Mouse (Mus musculus) megakaryocyte, adult 5-6 weeks (primary cell): ENCODE data around the gene Cel. TPM values are rescaled to one million over a fixed set of nuclear protein-coding genes. Genes with fewer than 3 reads are reported as not detected.

Experiments
- ATAC-seq: 2 replicates; pipeline ENCODE4 v1.8.0; 2016; ENCODE audit warnings: mild to moderate bottlenecking, inconsistent platforms; ENCODE audit not compliant: poor library complexity, severe bottlenecking
- total RNA-seq, 2 experiments: library from RNA; stranded (forward) in 1 of 2; stranded (reverse) in 1 of 2; fragments of 153-499, 151-499 nt in 1 of 2; fragments of 221-1000, 200-1000 nt in 1 of 2; gene quantifications; 2 replicates each; pipeline versions ENCODE4 v1.2.3 to v1.2.4; 2015 to 2017

Gene Cel
- not detected in 2 replicates for total RNA-seq (2015)
- total RNA-seq (2017): not detected in 2 replicates

- ATAC-seq: no peak
Measured at GRCm38 (mm10) chr2:28563303-28563702, at the start of gene Cel. Gene Cel (minus strand): TSS chr2:28563403.

- ATAC-seq: no peak
Measured at GRCm38 (mm10) chr2:28612436-28613063, 49.3 kb upstream of the Cel start.

- peak; percentile 40; the same call in 1 of the 2 replicates for ATAC-seq
Measured at GRCm38 (mm10) chr2:28611407-28611787, 48.2 kb upstream of the Cel start.

DNA sequence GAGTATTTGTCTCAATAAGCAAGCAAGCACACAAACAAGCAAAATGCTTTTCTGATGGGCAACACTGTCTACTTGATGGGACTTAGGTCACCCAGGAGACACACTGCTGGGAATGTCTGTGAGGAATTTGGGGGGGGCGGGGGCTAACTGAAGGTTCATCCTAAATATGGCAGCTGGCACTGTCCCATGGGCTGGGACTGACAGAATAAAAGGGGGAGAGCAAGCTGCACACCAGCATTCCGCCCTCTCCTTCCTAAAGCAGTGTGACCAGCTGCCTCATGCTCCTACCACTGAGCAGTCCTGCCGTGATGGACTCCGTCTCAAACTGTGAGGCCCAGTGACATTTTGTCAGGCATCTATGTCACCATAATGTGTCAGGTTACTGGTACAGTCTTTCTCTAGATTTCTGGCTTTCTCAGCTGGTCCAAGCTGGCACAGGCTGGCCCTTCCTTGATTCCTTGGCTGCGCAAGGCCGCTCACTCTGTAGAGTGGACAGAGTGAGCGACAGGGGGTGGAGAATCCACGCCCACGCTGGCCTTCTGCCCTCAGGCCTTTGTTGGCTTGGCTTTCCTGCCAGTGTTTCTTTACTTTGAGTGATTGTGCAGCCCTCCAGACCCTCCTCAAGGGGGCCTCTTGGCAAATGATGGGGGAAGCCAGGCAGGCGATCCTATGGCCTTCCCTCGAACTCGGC lies 47.7 kb upstream of the Cel start:
- ATAC-seq: no peak

- ATAC-seq: no peak
Measured at GRCm38 (mm10) chr2:28609851-28610250, 46.6 kb upstream of the Cel start.

DNA sequence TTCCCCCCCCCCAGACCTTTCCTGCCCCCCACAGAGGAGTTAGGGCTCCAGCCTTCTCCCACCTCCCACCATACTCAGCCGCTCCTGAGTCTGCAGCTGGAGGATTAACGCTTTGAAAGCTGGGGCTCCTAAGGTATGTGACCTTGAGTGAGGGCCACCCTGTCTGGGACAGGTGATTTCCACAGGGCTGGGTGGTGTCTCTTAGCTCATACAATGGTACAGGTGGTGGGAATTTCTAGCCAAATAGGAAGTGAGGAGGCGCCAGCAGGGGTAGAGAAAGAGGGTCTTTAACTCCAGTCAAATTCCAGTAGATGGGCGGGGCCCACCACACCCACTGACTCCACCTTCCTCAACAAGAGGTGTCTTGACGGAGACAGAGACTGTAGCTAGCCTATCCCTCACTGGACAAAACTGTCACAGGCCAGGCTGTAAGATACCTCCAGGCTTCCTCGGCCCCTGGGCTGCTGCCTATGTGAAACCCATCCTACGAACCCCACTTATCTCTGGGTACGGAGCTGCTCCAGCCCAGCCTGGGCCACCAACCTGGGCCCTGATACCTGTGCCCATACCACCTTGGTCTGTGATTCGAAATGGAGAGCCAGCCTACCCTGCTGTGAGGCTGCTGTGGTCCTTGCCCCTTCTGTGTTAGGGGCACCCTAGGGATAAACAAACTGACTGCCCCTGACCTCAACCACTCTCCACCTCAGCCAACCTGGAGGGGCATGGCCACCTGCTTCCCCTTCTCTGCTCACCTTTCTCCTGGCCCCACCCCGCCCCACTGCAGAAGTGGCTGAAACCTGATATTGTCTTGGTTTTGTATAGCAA lies 44.4 kb upstream of the Cel start:
- ATAC-seq: no peak

DNA sequence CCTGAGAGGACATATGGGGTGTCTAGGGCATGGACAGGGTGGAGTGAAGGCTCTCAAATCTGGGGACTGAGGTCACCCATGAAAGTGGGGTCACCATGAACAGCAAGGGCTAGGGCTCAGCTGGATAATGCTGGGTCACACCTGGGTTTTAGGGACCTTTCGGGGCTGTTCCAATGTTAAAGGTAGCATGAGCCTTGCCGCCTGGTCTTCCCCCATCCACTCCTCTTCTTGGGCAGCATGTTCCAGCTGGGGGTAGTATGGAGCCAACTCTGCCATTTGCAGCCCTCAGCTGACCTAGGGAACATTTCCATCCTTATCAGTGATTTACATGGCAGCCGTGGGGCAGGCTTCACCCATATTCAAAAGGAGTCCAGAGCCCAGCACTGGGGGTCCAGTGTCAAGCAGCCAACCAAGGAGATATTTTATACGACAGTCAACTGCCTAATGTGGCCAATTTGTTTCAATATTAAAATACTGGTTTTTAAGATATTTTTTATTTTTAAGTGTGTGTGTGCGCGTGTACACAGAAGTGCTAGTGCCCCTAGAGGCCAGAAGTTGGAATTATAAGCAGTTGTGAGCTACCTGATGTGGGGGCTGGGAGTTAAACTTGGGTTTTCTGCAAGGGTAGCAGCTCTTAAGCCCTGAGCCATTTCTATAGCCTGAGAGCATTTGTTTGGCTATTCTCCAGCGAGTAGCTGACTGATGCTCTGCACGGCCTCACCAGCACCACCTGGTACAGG lies 43.6 kb upstream of the Cel start:
- ATAC-seq: no peak

DNA sequence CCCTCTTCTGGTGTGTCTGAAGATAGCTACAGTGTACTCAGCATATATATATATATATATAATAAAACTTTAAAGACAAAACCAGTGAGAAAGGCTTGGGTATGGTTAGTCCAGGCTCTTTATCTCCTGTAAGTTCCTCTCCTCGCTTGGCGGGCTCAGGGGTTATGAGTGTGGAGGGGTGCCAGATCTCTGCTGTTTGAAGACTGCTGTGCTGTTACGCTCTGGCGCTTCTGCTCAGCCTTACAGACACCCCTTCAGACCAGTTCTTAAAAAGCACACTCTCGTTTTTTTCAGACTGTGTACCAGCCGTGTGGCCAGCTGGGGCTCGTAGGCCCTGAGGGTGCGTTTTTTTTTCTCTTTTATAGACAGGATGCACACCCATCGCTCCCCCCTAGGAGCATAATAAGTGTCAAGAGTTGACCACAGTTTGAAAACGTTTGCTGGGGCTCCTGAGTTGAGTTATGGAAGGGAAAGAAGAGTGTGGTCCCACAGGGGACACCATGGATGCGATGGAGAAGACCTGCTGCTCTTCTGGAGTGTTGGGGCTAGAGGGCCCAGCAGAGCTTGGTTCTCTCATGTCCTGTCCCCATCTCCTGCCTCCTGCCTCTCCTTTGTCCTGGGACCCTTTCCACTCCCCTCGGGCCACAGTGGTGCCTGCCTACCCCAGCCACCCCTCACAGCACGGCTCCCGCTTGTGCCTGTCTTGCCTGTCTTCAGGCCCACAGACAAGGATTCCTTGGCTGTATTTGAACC lies 42.8 kb upstream of the Cel start:
- ATAC-seq: no peak

DNA sequence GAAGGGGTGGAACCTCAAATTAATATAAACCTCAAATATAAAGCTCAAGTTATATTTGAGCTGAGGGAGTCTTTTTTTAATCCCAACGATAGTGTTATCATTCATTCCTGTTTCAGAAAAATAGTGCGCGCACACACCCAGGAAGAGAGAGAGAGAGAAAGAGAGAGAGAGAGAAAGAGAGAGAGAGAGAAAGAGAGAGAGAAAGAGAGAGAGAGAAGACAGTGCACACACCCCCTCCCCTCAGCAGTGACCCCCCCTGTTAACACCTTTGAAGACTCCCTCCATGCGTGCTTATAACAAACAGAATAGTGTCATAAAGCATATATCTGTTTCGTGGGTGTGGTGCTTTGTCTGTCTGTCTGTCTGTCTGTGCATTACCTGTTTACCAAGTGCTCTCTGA lies 40.3 kb upstream of the Cel start:
- no peak for ATAC-seq

DNA sequence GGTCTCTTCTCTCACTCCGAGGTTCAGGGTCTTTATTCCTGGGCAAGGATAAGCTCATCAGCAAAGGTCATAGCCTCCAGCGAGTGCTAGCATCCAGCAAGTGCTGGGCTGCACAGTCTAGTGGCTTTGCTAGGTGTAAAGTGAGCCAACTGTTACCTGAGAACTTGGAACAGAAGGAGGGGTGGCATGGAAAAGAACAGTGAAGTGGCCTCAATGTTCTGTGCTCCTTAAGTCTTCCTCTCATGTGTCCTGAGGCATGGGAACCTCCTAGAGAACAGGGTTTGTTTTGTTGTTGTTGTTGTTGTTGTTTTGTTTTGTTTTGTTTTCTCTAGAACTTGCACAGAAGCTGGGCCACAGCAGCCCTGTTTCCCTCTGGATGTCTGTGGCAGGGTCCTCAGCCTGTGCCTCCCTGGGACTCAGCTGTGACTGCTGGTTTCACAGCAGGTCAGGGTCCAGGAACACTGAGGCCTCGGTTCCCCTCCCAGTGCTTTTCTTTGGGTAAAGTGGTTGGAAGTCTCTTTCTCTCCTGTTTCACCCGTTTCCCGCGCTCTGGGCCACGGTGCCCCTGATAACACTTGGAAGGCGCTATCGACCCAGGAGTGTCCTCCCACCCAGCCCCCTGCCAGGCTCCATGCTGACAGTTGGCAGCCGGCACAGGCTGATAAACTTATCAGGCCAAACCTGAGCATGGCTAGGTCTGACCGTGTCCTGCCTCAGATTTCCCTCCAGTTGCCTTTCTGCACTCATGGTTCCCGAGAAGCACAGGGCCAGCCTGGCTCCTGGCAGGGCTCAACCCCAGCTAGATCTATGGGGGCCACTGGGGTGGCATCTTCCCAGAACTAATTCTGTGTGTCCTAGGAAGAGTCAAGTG lies 38.8 kb upstream of the Cel start:
- peak; percentile 48 for ATAC-seq

- no peak for ATAC-seq
Measured at GRCm38 (mm10) chr2:28599569-28599900, 36.3 kb upstream of the Cel start.

DNA sequence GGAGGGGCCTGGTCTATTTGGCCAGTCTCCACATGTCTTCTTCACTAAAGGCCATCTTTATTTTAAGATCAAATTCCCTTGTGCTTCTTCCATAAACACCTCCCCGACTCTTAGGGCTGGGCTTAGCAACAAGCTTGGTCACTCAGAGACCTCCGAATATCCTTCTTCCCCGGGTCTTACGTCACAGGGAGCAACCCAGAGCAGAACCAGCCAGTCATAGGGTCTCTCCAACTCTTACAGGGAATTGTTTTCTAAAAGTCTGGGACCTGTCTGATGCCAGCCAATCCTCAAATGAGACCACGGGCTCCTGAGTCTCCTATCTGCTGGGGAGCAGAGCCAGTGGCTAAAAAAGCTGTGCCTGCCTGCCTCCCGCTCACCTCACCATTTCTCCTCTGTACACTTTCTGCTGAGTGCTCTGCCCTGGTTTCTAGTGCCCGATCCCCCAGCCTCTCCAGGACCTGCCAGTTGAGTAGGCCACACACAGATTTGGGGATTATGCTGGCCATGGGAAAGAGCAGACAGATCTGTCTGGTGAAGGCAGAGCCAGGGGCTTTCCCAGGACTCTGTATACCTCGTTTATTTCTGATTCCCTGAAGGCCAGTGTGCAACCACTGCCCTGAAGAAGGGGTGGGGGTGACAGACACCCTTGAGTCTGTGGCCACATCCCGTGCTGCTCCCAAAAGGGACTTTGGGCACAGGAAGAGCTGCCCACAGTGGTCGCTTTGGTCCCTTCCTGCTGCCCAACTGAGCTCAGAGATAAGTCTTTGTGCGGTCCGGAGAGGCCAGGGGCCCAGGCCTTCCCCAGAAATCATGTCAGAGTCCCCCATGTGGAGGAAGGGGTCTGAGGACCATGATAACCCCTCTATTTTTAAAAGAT lies 35.7 kb upstream of the Cel start:
- no peak for ATAC-seq

- peak; percentile 59 for ATAC-seq
Measured at GRCm38 (mm10) chr2:28597733-28598547, 34.7 kb upstream of the Cel start.

- ATAC-seq: no peak
Measured at GRCm38 (mm10) chr2:28596998-28597397, 33.8 kb upstream of the Cel start.

GRCm38 (mm10) chr2:28596021-28596420 lies 32.8 kb upstream of the Cel start:
- ATAC-seq: no peak

DNA sequence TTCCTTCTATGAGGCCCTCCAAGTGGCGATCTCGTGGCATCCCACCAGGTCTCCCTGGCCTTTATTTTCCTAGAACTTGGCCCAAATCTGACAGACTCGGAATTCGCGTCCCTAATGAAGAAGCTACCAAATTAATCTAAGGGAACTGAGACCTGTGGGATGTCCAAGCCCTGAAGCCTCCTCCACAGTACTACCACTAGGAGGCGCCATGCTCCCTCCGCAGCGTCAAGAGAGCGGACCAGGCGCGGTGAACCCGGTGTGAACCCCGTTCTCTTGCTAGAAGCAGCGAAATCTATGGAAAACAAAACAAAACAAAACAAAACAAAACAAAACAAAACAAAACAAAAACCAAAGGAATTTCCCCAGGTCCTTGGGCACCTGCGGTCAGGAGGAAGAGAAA lies 29.6 kb upstream of the Cel start:
- peak; percentile 69 for ATAC-seq

GRCm38 (mm10) chr2:28591479-28591878 lies 28.3 kb upstream of the Cel start:
- ATAC-seq: peak; percentile 79

- ATAC-seq: no peak
Measured at GRCm38 (mm10) chr2:28588574-28588973, 25.4 kb upstream of the Cel start.
